Mouse (Mus musculus): ENCODE data around the gene Mad2l1bp. TPM values are rescaled to one million over a fixed set of nuclear protein-coding genes. Genes with fewer than 3 reads are reported as not detected.

The Mad2l1bp gene
- polyA plus RNA-seq, 1 experiment: 13.8 TPM

- WGBS: 66% methylated on average over 13 of the region's 13 CpGs
- TF ChIP-seq POLR2A (IDR thresholded peaks at IDR 0.05; ENCODE audit: borderline replicate concordance, extremely low read depth, low read depth, low read length) (no peak), CTCF (IDR thresholded peaks at IDR 0.05; ENCODE audit: insufficient read depth, low read length) (no peak)
- Histone ChIP-seq H3K4me1 (ENCODE audit: control insufficient read depth, insufficient read depth, low read length) (peaks cover 31% of the 10 kb centered on the region), H3K4me3 (replicated peaks; ENCODE audit: extremely low read depth, low read depth, low read length) (no peak overlapping the region)
- no peak for DNase-seq
Observed at GRCm38 (mm10) chr17:46117623-46118422, 35.5 kb downstream of the Mad2l1bp start.

- WGBS: 61% methylated on average over 3 of the region's 3 CpGs
- TF ChIP-seq CTCF (IDR thresholded peaks at IDR 0.05; ENCODE audit: insufficient read depth, low read length) (no peak), POLR2A (IDR thresholded peaks at IDR 0.05; ENCODE audit: borderline replicate concordance, extremely low read depth, low read depth, low read length) (no peak)
- peaks cover 31% of the 10 kb centered on the region for H3K4me1 ChIP-seq (ENCODE audit: control insufficient read depth, insufficient read depth, low read length)
- H3K4me3 ChIP-seq (replicated peaks; ENCODE audit: extremely low read depth, low read depth, low read length): no peak overlapping the region
- DNase-seq: no peak
Observed at GRCm38 (mm10) chr17:46116881-46117280, 36.5 kb downstream of the Mad2l1bp start.

GRCm38 (mm10) chr17:46116138-46116537 is 37.2 kb downstream of the Mad2l1bp start:
- 51% methylated on average over 11 of the region's 11 CpGs for WGBS
- Histone ChIP-seq H3K4me1 (ENCODE audit: control insufficient read depth, insufficient read depth, low read length) (peaks cover 31% of the 10 kb centered on the region), H3K4me3 (replicated peaks; ENCODE audit: extremely low read depth, low read depth, low read length) (no peak overlapping the region)
- DNase-seq: no peak
- TF ChIP-seq CTCF (IDR thresholded peaks at IDR 0.05; ENCODE audit: insufficient read depth, low read length): no peak
- TF ChIP-seq POLR2A (IDR thresholded peaks at IDR 0.05; ENCODE audit: borderline replicate concordance, extremely low read depth, low read depth, low read length): no peak

- Histone ChIP-seq H3K4me1 (ENCODE audit: control insufficient read depth, insufficient read depth, low read length) (peaks cover 31% of the 10 kb centered on the region), H3K4me3 (replicated peaks; ENCODE audit: extremely low read depth, low read depth, low read length) (no peak overlapping the region)
- TF ChIP-seq CTCF (IDR thresholded peaks at IDR 0.05; ENCODE audit: insufficient read depth, low read length): no peak
- no peak for TF ChIP-seq POLR2A (IDR thresholded peaks at IDR 0.05; ENCODE audit: borderline replicate concordance, extremely low read depth, low read depth, low read length)
- 18% methylated on average over 2 of the region's 2 CpGs for WGBS
- no peak for DNase-seq
Observed at GRCm38 (mm10) chr17:46115489-46115888, 37.9 kb downstream of the Mad2l1bp start.

- peak within 1 kb of the TSS; percentile 87 for H3K4me3 ChIP-seq (replicated peaks; ENCODE audit: extremely low read depth, low read depth, low read length)
- 5% methylated on average over 38 of the region's 38 CpGs for WGBS
- DNase-seq: peak; percentile 78
- H3K4me1 ChIP-seq (ENCODE audit: control insufficient read depth, insufficient read depth, low read length): peaks cover 14% of the 10 kb centered on the region
- TF ChIP-seq CTCF (IDR thresholded peaks at IDR 0.05; ENCODE audit: insufficient read depth, low read length): no peak
- peak; percentile 78; the same call in 1 of the 2 replicates for TF ChIP-seq POLR2A (IDR thresholded peaks at IDR 0.05; ENCODE audit: borderline replicate concordance, extremely low read depth, low read depth, low read length)
Observed at GRCm38 (mm10) chr17:46110402-46111289, 42.7 kb downstream of the Mad2l1bp start, which contains the start of gene Mrps18a. Gene Mrps18a (plus strand): TSS chr17:46110986.

- WGBS: 74% methylated on average over 4 of the region's 4 CpGs
- no peak for DNase-seq
- peaks cover 2% of the 10 kb centered on the region; the same call in 1 of the 2 replicates for H3K4me1 ChIP-seq (ENCODE audit: control insufficient read depth, insufficient read depth, low read length)
- no peak for TF ChIP-seq CTCF (IDR thresholded peaks at IDR 0.05; ENCODE audit: insufficient read depth, low read length)
- TF ChIP-seq POLR2A (IDR thresholded peaks at IDR 0.05; ENCODE audit: borderline replicate concordance, extremely low read depth, low read depth, low read length): no peak
- H3K4me3 ChIP-seq (replicated peaks; ENCODE audit: extremely low read depth, low read depth, low read length): no peak overlapping the region
Observed at GRCm38 (mm10) chr17:46108286-46108685, 45.1 kb downstream of the Mad2l1bp start.

- H3K4me1 ChIP-seq (ENCODE audit: control insufficient read depth, insufficient read depth, low read length): peaks cover 9% of the 10 kb centered on the region; the same call in 1 of the 2 replicates
- peak; percentile 64 for DNase-seq
- WGBS: 11% methylated on average over 12 of the region's 12 CpGs
- H3K4me3 ChIP-seq (replicated peaks; ENCODE audit: extremely low read depth, low read depth, low read length): no peak overlapping the region
- TF ChIP-seq CTCF (IDR thresholded peaks at IDR 0.05; ENCODE audit: insufficient read depth, low read length): no peak; the same call in 1 of the 2 replicates
- TF ChIP-seq POLR2A (IDR thresholded peaks at IDR 0.05; ENCODE audit: borderline replicate concordance, extremely low read depth, low read depth, low read length): peak; percentile 57; the same call in 1 of the 2 replicates
Observed at GRCm38 (mm10) chr17:46104487-46104886, 48.9 kb downstream of the Mad2l1bp start.

GRCm38 (mm10) chr17:46102608-46103159 is 50.7 kb downstream of the Mad2l1bp start:
- Histone ChIP-seq H3K4me1 (ENCODE audit: control insufficient read depth, insufficient read depth, low read length) (peaks cover 17% of the 10 kb centered on the region), H3K4me3 (replicated peaks; ENCODE audit: extremely low read depth, low read depth, low read length) (no peak overlapping the region)
- TF ChIP-seq POLR2A (IDR thresholded peaks at IDR 0.05; ENCODE audit: borderline replicate concordance, extremely low read depth, low read depth, low read length): no peak
- TF ChIP-seq CTCF (IDR thresholded peaks at IDR 0.05; ENCODE audit: insufficient read depth, low read length): no peak
- no peak for DNase-seq
- 55% methylated on average over 8 of the region's 8 CpGs for WGBS

- Histone ChIP-seq H3K4me3 (replicated peaks; ENCODE audit: extremely low read depth, low read depth, low read length) (no peak overlapping the region), H3K4me1 (ENCODE audit: control insufficient read depth, insufficient read depth, low read length) (peaks cover 17% of the 10 kb centered on the region)
- 78% methylated on average over 9 of the region's 9 CpGs for WGBS
- no peak for TF ChIP-seq CTCF (IDR thresholded peaks at IDR 0.05; ENCODE audit: insufficient read depth, low read length)
- DNase-seq: no peak
Observed at GRCm38 (mm10) chr17:46101906-46102305, 51.4 kb downstream of the Mad2l1bp start.
